In the genomic region with DNA sequence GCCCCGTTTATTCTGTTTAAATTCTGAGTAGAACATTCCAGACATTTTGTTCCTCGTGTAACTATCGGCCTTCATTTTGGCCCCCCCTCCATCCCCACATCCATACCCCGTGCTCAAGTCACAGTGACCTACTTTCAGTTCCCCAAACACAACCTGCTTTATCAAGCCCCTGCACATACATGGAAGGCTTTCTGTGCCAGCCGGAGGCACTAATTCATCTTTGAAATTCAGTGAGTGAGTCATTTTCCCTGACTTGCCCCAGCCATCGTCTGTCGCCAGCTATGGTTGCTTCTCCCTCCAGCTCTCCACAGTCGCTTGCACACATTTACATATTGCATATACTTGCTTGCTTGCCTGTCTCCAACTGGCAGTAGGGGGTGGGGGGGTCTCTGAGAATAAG, we compare ENCODE assay signal across 11 mouse cellular contexts. TPM values are rescaled to one million over a fixed set of nuclear protein-coding genes. Genes with fewer than 3 reads are reported as not detected.
A peak's percentile ranks its signal among the peaks of the same experiment; 100 is the strongest.
DNase-seq lines count a peak whose midpoint lies in the region; ATAC-seq lines count a peak whose summit lies in the region.
"Had no signal": no experiment of that assay in that cellular context is flagged by ENCODE, and none has a peak within 500 bp of the region (broad histone marks: within the 10 kb centered on the region; RNA-seq: fewer than 3 reads in every experiment).

No protein-coding gene starts in this region.

- peak; percentile 32 for ATAC-seq in megakaryocyte progenitor cell, adult 5-6 weeks (replicated peaks; ENCODE audit: poor library complexity)
- ATAC-seq: midbrain, embryonic 13.5 days; Patski had no signal

- peak; percentile 33 to 34 for DNase-seq in spleen, postnatal 36 days (ENCODE audit: low spot score in 2 of 2)
- DNase-seq in spleen, adult 18-20 months = no peak
- peak; percentile 14 for DNase-seq in adrenal gland, postnatal 25 days
- DNase-seq in thymus, postnatal 0 days (ENCODE audit: low spot score) = no peak
- no peak for DNase-seq in neural tube, embryonic 10.5 days (ENCODE audit: extremely low spot score, low spot score)
- no peak for DNase-seq in urinary bladder, postnatal 25 days (ENCODE audit: low spot score)
- DNase-seq: kidney, postnatal 14 days; lung, embryonic 14.5 days had no signal

RNA-seq across cellular contexts. Expression of gene Clspn, which starts 3.6 kb away (rescaled TPM):
- 5.0 and 7.0 TPM in 2 replicates for total RNA-seq in adrenal gland, postnatal 25 days (2021)
- 32.5 and 33.7 TPM in 2 replicates for total RNA-seq in megakaryocyte progenitor cell, adult 5-6 weeks (2015)
- total RNA-seq in megakaryocyte progenitor cell, adult 5-6 weeks (2017) = 66.8 and 106 TPM in 2 replicates
- polyA plus RNA-seq in thymus, postnatal 0 days (2015; fragmentation: Nextera tagmentation; extraction: Ambion mirVana) = 43.9 and 63.1 TPM in 2 replicates

RNA-seq across cellular contexts. Expression of gene Ago4, which starts 19.8 kb away (rescaled TPM):
- total RNA-seq in adrenal gland, postnatal 25 days (2021) = 6.4 and 8.8 TPM in 2 replicates
- 2.0 and 2.1 TPM in 2 replicates for total RNA-seq in megakaryocyte progenitor cell, adult 5-6 weeks (2015)
- total RNA-seq in megakaryocyte progenitor cell, adult 5-6 weeks (2017) = 3.2 and 4.9 TPM in 2 replicates
- polyA plus RNA-seq in thymus, postnatal 0 days (2015; fragmentation: Nextera tagmentation; extraction: Ambion mirVana) = 0.47 and 0.60 TPM in 2 replicates

RNA-seq across cellular contexts. Expression of gene 5730409E04Rik, which starts 56.5 kb away (rescaled TPM):
- total RNA-seq in adrenal gland, postnatal 25 days (2021) = 13.7 and 17.4 TPM in 2 replicates
- 1.3 and 1.7 TPM in 2 replicates for total RNA-seq in megakaryocyte progenitor cell, adult 5-6 weeks (2015)
- total RNA-seq in megakaryocyte progenitor cell, adult 5-6 weeks (2017) = 2.2 and 2.3 TPM in 2 replicates
- polyA plus RNA-seq in thymus, postnatal 0 days (2015; fragmentation: Nextera tagmentation; extraction: Ambion mirVana) = 1.1 and 1.7 TPM in 2 replicates

Comparison
In these comparisons a context has a peak if more than half of its experiments do, and no peak if none do; other contexts are left out.
1. DNase-seq: peak in spleen, postnatal 36 days (2 of 2) and adrenal gland, postnatal 25 days (single experiment); none in spleen, adult 18-20 months (0 of 2), thymus, postnatal 0 days (single experiment), neural tube, embryonic 10.5 days (single experiment) and urinary bladder, postnatal 25 days (single experiment).